Mouse (Mus musculus): ENCODE data around the gene Antxr1.

Gene Antxr1

DNA sequence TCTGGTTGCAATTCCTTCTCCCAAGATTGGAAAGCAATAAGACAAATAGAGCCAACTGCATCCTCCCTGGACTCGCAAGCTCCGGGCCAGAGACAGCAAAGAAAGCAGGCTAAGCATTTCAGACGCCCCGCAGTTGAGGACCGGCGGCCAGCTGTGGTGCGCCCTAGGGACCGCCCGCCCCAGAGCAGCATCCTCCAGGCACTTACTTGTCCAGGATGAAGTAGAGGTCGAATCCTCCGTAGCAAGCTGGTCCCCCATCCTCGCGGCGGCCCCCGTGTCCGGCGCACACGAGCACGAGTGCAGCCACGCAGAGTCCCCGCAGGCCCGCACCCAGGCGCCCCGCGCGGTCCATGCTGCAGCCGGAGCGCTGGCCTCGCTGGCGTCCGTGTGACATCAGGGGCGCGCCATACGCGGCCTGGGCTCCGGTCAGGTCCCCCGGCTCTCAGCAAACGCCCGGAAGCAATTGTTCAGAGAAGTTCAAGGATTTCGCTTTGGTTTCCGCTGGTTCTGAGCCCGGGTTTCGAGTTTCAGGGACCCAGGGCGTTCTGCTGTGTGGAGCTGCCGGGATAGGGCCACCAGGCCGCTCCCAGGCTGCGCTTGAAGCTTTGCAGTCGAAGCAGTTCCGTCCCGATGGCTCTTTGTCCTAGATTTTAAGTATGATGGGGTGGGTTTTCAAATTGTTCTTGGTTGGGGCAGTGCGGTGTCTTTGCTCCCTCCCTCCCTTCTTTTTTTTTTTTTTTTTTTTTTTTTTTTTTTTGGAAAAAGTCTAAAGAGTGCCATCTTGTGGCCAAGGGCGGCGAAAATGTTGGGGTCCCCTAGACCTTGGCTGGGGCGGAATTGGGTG is at the start of gene Antxr1:
Gene Antxr1 (minus strand): TSS at position 731 of the 844 bp plus-strand sequence.
- DNase-seq (ENCODE audit: extremely low spot score, low spot score), result peak; percentile 83

DNA sequence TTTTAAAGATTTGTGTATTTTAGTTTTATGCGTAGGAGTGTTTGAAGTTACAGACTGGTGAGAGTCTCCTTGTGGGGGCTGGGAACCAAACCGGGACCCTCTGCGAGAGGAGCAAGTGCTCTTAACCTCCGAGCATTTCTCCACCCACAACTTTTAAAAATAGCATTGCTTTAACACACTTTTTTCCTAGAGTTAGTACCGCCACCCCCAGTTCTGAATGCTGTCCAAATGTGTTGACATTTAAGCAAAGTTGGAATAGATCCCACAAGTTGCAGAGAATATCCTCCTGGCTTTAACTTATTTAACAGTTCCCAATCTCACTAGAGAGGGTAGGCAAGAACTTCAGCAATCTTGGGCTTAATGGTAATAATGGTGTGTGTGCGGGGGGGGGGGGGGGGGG is 49.1 kb upstream of the Antxr1 start:
- no peak for DNase-seq (ENCODE audit: extremely low spot score, low spot score)

DNA sequence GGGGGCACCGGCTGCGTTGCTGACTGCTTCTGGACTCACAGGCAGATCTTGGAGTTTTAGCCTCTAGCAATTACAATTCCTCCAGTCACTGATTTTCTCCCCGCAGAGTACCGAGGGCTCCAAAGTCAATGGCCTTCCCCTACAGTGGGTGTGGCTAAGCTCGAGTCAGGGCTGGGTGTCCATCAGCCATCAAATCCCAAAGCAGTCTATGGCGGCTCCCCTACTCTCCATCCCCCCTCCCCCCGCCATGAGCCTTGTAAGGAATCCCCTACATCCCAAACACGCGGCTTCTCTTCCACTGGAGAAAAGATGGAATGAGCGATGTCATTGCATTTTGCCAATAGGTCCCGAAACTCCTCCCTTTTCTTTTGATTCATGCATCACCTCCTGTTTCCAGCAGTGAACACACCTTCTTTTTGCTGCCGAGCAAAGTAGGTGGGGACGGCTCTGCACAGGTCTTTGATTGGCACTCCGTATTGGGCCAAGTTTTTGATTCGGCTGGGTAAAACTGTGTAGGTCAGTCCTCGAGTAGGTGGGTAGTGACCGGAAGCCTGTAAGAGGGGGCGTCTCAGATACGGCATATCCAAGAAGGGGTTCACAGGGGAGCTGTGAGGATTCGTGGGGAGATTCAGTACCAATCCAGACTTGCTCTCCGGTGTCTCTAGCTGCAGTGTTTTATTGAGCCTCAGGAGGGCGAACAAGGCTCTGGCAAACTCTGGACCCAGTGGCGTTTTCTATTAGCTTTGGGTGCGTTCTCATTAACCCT is 48.5 kb upstream of the Antxr1 start:
- DNase-seq (ENCODE audit: extremely low spot score, low spot score), result no peak

DNA sequence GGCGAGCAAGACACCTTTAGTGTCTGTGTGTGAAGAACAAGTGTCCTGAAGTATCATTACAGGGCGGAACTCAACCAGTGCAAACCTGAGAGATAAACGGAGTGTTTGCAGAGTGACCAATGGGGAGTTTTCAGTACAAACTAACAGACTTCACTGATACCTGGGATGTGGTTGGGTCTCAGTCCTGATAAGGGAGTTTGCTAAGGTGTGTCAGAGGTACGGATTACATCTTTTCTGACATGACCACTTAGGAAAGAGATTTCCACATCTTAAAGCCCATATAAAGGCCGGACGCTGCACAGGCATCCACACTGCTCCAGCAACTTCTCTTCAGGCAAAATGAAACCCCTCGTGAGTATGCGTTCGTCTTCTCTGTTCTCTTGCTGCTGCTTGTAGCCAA is 37.4 kb upstream of the Antxr1 start, which contains the start of gene Gkn2:
Gene Gkn2 (plus strand): TSS at position 301 of the 400 bp plus-strand sequence.
- no peak for DNase-seq (ENCODE audit: extremely low spot score, low spot score)

DNA sequence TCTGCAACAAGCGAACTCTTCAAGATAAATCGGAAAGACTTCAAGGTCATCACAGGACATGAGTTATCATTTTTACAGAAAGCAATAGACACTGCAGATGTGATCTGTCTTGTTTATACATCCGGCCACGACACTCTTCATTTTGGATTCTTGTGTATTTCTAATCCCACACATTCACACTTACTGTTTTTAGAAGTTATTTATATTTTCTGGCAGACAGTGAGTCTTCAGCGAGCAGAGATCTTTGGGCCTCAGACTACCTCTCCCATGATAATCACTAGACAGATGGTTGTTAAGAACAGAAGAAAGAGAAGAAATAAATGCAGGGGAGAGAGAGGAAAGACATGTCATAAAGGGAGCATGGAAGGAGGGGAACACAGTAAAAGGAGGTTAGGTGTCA is 33.6 kb upstream of the Antxr1 start:
- no peak for DNase-seq (ENCODE audit: extremely low spot score, low spot score)

DNA sequence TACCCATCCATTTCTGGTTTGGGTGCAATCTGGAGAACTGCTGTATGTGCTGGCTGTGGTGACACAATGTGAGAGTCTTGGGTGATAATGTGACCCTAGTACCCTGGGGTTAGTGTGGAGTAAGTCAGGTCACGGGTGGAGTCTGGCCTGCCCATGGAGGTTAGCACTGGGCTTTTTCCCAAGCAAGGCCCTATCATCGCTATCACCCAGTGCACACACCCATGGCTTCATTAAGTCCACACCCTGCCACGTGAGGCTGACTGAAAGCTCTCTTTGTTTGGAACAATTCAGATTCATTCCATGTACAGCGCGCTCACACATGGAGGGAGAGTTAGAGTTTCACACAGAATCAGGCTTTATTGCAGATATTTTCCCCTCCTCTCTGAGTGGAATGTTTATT is 18.8 kb upstream of the Antxr1 start:
- no peak for DNase-seq (ENCODE audit: extremely low spot score, low spot score)

DNA sequence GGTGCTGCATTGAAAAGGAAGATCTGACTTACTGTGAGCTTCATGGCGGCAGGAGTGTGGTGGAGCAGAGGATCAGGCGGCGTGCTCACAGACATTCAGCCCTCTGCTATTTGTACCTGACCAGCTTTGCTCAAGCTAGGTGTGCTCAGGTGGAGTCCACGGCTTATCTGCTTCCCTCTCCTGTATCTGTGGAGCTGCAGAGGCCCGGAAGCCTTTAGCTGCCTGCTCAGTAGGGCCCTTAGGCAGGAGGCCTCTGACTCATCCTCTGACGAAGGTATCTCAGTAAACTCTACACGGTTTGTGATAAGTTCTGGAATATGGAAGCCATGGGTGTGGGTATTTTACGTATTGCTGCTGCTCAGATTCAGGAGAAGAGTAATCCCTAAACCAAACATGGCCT is 15.2 kb upstream of the Antxr1 start, which contains the start of gene Gkn1:
Gene Gkn1 (minus strand): TSS at position 114 of the 400 bp plus-strand sequence.
- no peak for DNase-seq (ENCODE audit: extremely low spot score, low spot score)

DNA sequence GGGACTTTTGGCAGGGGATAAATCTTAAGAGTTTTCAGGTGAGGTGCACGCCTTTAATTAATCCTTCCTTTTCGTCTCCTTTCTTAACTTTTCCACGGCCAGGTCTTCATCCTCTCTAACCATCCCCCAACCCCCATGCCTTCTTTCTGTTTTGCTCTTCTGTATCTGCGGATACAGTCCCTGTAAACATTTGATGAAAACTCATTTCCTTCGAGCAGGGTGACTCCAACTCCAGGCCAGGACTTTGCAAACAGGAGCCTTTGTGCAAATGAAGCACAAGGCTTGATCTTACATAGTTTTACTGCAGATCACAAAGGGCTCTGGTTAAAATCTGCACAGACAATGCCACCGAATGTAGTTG is 294 bp upstream of the Antxr1 start:
- no peak for DNase-seq (ENCODE audit: extremely low spot score, low spot score)

DNA sequence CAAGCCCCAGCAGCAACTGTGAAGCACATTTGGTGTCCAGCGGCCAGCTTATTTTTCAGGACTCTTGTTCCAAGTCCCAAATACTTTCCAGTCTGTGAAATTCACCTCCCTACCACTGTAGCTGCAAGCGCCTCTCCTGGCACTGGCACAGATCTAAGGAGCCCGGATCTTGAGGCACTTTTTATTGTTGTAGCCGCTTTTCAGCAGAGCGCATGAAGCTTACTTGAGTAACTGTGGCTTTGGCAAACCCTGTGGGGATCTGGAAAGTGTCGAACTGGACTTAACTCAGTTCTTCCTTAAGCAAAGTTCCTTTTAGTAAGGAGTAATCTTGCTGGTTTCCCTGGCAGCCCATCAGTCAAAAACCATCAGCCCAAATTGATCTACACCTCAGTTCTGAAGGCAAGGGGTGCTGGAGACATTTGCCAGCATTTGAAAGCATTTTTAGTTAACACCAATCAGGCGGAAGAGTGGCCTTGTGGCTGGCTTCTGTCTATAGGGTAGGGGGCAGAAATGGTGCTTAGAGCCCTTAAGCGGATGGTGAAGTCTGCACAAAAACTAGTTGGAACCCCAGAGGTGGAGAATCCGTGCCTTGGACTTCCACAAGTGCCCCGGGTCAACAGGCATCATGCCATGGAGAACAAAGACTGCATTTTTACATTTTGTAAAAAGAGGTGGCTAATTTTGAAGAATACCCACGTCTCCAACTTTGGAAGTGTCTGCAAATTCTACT is 1.1 kb downstream of the Antxr1 start:
- DNase-seq (ENCODE audit: extremely low spot score, low spot score), result peak; percentile 52

DNA sequence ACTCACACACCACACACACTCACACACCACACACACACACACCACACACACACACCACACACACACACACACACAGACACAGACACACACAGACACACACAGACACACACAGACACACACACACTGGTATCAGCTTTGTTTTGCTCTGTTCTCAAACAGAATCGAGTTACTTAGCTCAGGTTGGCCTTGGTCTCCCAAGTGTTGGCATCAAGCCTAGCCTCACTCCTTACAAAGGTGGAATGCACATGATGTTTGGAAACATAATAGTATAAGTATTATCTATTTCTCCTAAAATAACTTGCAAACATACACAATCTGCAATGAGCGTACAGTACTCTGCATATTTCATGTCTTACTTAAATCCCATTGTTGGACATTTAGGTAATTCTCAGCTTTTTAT is 3.2 kb downstream of the Antxr1 start:
- no peak for DNase-seq (ENCODE audit: extremely low spot score, low spot score)

DNA sequence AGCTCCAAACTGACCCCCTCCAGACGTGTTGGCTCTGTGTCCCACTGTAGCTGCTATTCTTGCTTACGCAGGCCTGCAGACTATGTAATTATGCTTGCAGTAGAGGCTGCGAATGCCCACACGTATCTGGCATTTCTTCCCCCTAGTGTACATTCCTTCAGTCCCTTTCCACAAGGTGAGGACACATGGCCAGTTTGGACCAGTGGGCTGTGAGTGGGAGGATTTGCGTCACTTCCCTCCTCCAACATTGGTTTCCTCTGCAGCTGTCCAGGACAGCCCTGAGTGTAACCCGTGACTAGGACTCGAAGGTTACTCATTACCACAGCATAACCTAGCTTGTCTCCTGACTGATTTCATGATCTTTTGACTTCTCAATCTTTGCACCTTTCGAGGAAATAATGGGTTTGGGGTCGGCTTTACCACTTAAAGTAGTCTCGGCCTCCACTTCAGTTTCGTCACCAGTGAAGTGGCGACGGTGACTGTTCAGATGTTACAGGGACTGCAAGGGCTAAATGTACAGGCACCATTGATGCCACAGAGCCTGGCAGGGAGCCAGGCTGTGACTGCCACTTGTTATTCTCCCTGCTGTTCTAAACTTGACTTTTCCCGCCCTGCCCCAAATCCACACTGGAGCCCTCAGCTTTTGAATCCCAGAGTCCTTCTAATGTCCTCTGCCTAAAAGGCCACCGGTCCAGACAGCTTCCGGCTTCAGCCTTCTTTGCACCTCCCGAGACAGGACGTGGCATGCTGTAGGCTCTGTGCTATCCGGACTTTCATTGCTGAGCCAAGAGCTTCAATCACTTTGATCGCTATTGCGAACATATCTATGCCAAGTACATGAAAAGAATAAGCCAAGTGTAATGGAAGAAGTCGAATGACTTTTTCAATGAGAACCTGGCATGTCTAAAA is 7.1 kb downstream of the Antxr1 start:
- no peak for DNase-seq (ENCODE audit: extremely low spot score, low spot score)

DNA sequence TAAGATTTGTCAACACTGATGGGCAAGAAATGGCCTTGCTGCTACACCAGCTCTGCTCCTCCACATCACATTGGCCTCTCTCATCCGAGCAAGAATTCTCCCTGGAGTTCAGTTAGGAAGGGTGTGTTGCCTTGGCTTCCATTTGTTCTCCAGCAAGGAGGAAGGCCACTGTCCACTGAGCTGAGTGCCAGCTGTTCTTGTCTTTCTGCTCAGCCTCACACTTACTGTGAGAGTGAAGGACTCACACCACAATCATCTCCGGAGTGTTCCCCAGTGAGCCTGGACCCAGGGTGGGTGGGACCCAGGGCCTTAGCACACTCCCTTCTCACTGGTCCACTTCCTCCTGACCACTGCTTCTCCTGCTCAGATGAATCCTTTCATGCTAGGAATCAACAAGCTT is 8.7 kb downstream of the Antxr1 start:
- DNase-seq (ENCODE audit: extremely low spot score, low spot score), result no peak

DNA sequence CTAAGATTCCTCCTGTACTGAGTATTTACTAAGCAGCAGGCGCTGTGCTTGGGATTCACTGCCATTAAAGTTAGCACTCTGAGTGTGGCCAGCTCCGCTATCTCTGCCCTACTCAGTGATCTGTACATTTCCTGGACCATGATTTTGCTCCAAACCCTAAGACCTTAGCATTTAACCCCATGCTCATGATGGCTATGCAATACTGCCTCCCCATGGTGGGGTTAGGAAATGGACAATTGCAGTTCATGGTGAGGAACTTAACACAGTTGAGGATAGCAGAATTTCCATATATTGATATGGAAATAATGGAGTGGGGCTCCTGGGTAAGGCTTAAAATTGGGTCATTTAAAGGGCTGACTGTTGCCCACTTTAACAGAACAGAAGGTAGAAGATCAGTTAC is 12.2 kb downstream of the Antxr1 start:
- DNase-seq (ENCODE audit: extremely low spot score, low spot score), result no peak

DNA sequence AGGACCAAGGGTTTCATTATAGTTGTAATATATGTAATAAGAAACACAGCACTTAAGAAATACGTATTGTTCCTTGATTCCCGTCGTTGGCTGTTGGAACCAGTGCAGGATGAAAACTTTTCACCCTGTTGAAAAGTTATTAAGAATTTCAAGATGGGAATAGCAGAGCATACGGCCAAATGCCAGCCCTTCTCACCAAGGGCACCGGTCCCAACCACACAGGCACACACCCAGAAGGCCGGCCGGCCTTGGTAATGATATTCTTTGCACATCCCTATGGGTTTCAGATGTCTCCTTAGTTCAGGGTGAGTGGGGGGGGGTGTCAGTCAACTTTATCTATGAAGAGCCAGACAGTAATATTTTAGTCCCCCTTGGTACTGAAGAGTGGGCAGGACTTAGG is 17.0 kb downstream of the Antxr1 start:
- DNase-seq (ENCODE audit: extremely low spot score, low spot score), result no peak

DNA sequence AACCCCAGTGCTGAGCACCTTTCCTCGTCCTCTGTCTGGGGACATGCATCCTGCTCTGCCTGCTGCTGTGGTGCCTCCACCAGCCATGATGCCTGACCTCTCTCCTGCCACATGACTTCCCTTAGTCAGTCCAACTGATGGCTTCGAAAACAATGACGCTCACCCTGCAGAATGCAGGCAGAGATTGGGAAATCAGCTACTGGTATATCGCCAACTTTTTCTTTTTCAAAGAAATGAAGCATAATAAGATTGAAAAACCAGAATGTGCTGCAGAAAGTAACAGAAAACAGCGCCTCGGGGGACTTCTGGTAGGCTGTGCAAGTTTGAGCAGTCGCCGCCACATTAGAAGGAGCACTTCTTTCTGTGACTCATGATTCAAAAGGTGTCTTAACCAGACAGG is 18.7 kb downstream of the Antxr1 start:
- DNase-seq (ENCODE audit: extremely low spot score, low spot score), result no peak

DNA sequence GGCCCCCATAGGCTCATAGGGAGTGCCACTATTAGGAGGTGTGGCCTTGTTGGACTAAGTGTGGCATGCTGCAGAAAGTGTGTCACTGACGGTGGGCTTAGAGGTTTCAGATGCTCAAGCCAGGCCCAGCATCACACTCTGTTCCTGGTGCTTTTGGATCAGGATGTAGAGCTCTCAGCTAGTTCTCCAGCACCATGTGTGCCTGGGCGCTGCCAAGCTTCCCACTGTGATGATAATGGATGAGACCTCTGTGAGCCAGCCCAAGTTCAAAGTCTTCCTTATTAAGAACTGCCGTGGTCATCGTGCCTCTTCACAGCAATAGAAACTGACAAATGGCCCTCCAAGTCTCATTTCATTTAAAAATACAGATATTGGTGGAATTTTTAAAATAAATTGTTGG is 22.9 kb downstream of the Antxr1 start:
- DNase-seq (ENCODE audit: extremely low spot score, low spot score), result no peak

DNA sequence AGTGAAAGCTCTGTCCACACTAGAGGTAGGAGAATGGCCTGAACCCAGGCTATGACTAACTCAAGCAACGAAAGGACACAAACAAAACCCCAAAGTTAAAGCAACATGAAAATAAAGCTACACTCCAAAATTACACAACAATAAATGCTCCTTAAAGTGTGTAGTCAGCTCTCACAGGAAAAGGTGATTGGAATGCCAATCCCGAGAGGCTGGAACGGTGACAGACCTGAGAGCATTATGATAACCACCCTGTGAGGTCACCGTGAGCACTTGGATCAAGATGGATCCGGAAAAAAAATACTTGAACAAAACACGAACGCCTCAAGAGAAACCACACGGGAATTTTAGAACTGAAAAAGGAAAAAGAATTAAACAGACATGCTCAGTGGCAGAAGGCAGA is 31.1 kb downstream of the Antxr1 start:
- no peak for DNase-seq (ENCODE audit: extremely low spot score, low spot score)

DNA sequence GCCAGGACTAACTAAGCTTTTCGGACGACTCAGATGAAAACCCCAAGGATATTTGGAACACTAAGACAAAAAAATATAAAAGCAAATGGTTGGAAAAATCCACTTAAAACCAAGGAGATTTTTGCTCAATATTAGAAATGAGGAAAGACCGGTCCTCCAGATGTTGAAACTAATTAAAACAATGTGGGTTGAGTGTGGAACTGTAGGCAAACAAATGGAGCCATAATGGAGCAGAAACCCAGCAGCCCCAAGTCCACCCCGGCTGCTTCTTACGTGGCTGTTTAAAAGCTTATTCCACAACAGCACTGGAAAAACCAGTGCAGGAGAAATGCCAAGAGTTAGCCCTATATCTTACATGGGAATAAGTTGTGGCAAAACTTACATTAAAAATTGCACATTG is 32.9 kb downstream of the Antxr1 start:
- no peak for DNase-seq (ENCODE audit: extremely low spot score, low spot score)

DNA sequence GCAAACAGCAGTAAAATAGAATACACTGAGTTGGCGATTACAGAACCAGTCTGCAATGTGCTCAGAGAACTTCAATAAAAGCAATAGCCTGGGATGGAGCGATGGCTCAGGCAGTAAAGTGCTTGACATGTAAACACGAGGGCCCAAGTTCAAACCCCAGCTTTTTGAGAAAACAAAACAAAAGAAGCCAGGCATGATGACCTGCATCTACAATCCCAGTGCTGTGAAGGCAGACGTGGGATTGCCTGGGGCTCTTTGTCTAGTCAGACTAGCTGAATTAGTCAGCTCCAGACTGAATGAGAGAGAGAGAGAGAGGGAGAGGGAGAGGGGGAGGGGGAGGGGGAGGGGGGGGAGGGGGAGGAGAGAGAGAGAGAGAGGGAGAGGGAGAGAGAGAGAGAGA is 33.6 kb downstream of the Antxr1 start:
- no peak for DNase-seq (ENCODE audit: extremely low spot score, low spot score)

DNA sequence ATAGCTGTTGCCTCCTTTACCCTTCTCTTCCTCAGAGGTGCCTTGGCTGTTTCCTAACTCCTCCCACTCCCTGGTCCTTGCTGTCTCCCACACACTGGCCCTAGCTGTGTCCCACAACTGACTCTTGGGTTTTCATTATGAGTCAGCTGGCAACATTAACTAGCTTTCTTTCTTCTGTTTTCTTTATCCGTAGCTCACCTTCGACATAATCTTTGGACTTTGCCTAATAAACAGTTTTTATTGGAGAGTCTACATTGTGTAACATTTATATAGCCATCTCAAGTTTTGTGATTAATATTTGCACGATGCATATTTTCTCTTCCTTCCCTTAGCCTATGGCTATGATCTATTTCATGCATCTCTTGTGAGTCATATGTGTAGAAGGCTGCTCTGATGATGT is 40.7 kb downstream of the Antxr1 start:
- no peak for DNase-seq (ENCODE audit: extremely low spot score, low spot score)

Measured in neural tube, embryonic 10.5 days (tissue).